Mouse (Mus musculus): ENCODE data around the gene Sardh.

DNA sequence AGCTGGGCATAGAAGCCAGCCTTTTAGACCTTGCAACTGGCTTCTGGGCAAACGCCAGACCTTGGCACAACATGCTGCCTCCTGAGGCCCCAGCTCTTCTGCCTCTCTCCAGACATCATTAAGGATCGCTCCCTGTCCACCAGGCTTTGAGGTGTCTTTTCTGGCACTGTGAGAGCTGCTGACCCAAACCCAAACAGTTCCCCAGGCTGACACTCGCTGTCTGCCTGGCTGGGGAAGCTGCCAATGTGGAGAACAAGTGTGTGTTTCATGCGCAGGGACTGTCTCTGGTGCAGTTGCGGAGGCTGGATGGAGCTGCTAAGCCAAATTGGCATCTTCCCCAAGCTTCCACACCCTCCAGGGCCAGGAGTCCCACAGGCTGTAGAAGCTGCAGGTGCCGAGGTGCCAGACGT, 25.1 kb downstream of the Sardh start:
- no peak for TF ChIP-seq POLR2A (IDR thresholded peaks at IDR 0.05; ENCODE audit: borderline replicate concordance, control insufficient read depth, low read depth, low read length)
- no peak for TF ChIP-seq CTCF (IDR thresholded peaks at IDR 0.05; ENCODE audit: control insufficient read depth, insufficient read depth, low read length)

Data from bone marrow, adult 2 months (tissue).